Mouse (Mus musculus) hematopoietic stem cell, adult 5-6 weeks (primary cell): ENCODE results near the gene Ntm. TPM values are rescaled to one million over a fixed set of nuclear protein-coding genes. Genes with fewer than 3 reads are reported as not detected.

Source experiments
- ATAC-seq, 2 experiments: fragments of 125-278 bp in 1 of 2; replicated peaks in 1 of 2; 2 replicates each; pipeline ENCODE4 v1.8.0; 2016 to 2017; ENCODE audit warnings: inconsistent platforms in 2 of 2, mild to moderate bottlenecking in 2 of 2, moderate number of reproducible peaks in 2 of 2, low read depth in 1 of 2, moderate TSS enrichment in 1 of 2; ENCODE audit not compliant: low FRiP score in 2 of 2, poor library complexity in 2 of 2, severe bottlenecking in 2 of 2, insufficient read depth in 1 of 2, low TSS enrichment in 1 of 2
- total RNA-seq: library from RNA; stranded (forward); fragments of 172-1452, 232-1000 nt; gene quantifications from 2 replicates; pipeline ENCODE4 v1.2.3, GENCODE M21; 2017

The Ntm gene
- total RNA-seq, 1 experiment from 2014 or later, result not detected

- no peak for ATAC-seq
Observed at GRCm38 (mm10) chr9:29390796-29391517, 572.0 kb downstream of the Ntm start.

GRCm38 (mm10) chr9:29389224-29389623 lies 573.7 kb downstream of the Ntm start:
- no peak for ATAC-seq

- no peak for ATAC-seq
Observed at GRCm38 (mm10) chr9:29387136-29387535, 575.8 kb downstream of the Ntm start.

- ATAC-seq, result no peak
Observed at GRCm38 (mm10) chr9:29377172-29378002, 585.6 kb downstream of the Ntm start.

GRCm38 (mm10) chr9:29371341-29371740 lies 591.6 kb downstream of the Ntm start:
- ATAC-seq, result no peak

GRCm38 (mm10) chr9:29369621-29370020 lies 593.3 kb downstream of the Ntm start:
- ATAC-seq, result no peak

- ATAC-seq, result no peak
Observed at GRCm38 (mm10) chr9:29368291-29368690, 594.6 kb downstream of the Ntm start.

- no peak for ATAC-seq
Observed at GRCm38 (mm10) chr9:29357796-29358195, 605.1 kb downstream of the Ntm start.

- ATAC-seq, result no peak
Observed at GRCm38 (mm10) chr9:29342303-29342702, 620.6 kb downstream of the Ntm start.

GRCm38 (mm10) chr9:29341292-29341691 lies 621.6 kb downstream of the Ntm start:
- ATAC-seq, result no peak

GRCm38 (mm10) chr9:29335671-29336070 lies 627.3 kb downstream of the Ntm start:
- ATAC-seq, result no peak

- ATAC-seq, result no peak
Observed at GRCm38 (mm10) chr9:29332296-29333090, 630.4 kb downstream of the Ntm start.

- no peak for ATAC-seq
Observed at GRCm38 (mm10) chr9:29330486-29330885, 632.5 kb downstream of the Ntm start.

GRCm38 (mm10) chr9:29326283-29326682 lies 636.7 kb downstream of the Ntm start:
- ATAC-seq, result no peak

GRCm38 (mm10) chr9:29325137-29325536 lies 637.8 kb downstream of the Ntm start:
- no peak for ATAC-seq

GRCm38 (mm10) chr9:29319197-29319596 lies 643.7 kb downstream of the Ntm start:
- no peak for ATAC-seq

- no peak for ATAC-seq
Observed at GRCm38 (mm10) chr9:29318676-29319162, 644.2 kb downstream of the Ntm start.

- no peak for ATAC-seq
Observed at GRCm38 (mm10) chr9:29317623-29318022, 645.3 kb downstream of the Ntm start.
